Mouse (Mus musculus) limb, embryonic 13.5 days (tissue): ENCODE measurements around the gene Zc3h4. TPM values are rescaled to one million over a fixed set of nuclear protein-coding genes. Genes with fewer than 3 reads are reported as not detected.

Experiments
- ATAC-seq: fragments of 200-750 bp; cut with Nextera tagmentation; 2 replicates; pipeline ENCODE4 v1.8.0; 2017; ENCODE audit warnings: low read depth, moderate number of reproducible peaks, moderate TSS enrichment; ENCODE audit not compliant: low FRiP score
- H3K27ac ChIP-seq: fragments of 300-500 bp; sonication (generic); 2 replicates; pipeline ENCODE4 v1.5.1; 2015; ENCODE audit warnings: inconsistent platforms, mild to moderate bottlenecking, moderate library complexity
- H3K27me3 ChIP-seq: fragments of 300-500 bp; sonication (generic); 2 replicates; pipeline ENCODE4 v1.6.1; 2015; ENCODE audit warnings: mild to moderate bottlenecking, inconsistent platforms
- H3K36me3 ChIP-seq: fragments of 300-500 bp; sonication (generic); 2 replicates; pipeline ENCODE4 v1.6.1; 2015; ENCODE audit warnings: inconsistent platforms, mild to moderate bottlenecking, moderate library complexity
- H3K4me1 ChIP-seq: fragments of 300-500 bp; sonication (generic); 2 replicates; pipeline ENCODE4 v1.6.1; 2015; ENCODE audit warnings: inconsistent platforms
- H3K4me2 ChIP-seq: fragments of 300-500 bp; sonication (generic); replicated peaks from 2 replicates; pipeline ENCODE4 v1.6.1; 2015; ENCODE audit warnings: inconsistent platforms, mild to moderate bottlenecking, moderate library complexity
- H3K4me3 ChIP-seq: fragments of 300-500 bp; sonication (generic); 2 replicates; pipeline ENCODE4 v1.5.1; 2015; ENCODE audit warnings: moderate library complexity, mild to moderate bottlenecking, inconsistent platforms
- H3K9ac ChIP-seq: fragments of 300-500 bp; sonication (generic); 2 replicates; pipeline ENCODE4 v1.6.1; 2015; ENCODE audit warnings: mild to moderate bottlenecking, inconsistent platforms
- H3K9me3 ChIP-seq: fragments of 300-500 bp; sonication (generic); 2 replicates; pipeline ENCODE4 v1.6.1; 2016; ENCODE audit warnings: inconsistent platforms
- WGBS: fragments of 180-500 bp; shearing (Covaris S2); methylation state at CpG from one replicate; pipeline ENCODE4 v1.1.7; 2015; 5-methylcytosine and 5-hydroxymethylcytosine counted together
- polyA plus RNA-seq: library from polyadenylated mRNA; unstranded; fragments of >200 nt; fragmentation: Nextera tagmentation; extraction: Ambion mirVana; gene quantifications from 2 replicates; pipeline ENCODE4 v1.2.1, GENCODE M21; 2015

Gene Zc3h4
- polyA plus RNA-seq, 1 experiment from 2014 or later, result 18.5 TPM

- 94% methylated on average over 8 of the region's 8 CpGs for WGBS
- H3K4me2 ChIP-seq, result no peak overlapping the region
- no peak overlapping the region for H3K4me3 ChIP-seq
- no peaks in the 10 kb centered on the region for H3K9me3 ChIP-seq
- H3K36me3 ChIP-seq, result peaks cover 100% of the 10 kb centered on the region
- H3K9ac ChIP-seq, result no peak overlapping the region
- no peaks in the 10 kb centered on the region for H3K27me3 ChIP-seq
- no peak overlapping the region for H3K27ac ChIP-seq
- H3K4me1 ChIP-seq, result no peaks in the 10 kb centered on the region
- ATAC-seq, result no peak
These were observed 19.9 kb downstream of the Zc3h4 start for GRCm38 (mm10) chr7:16420493-16421118.

- Histone ChIP-seq H3K4me3 (no peak overlapping the region), H3K27ac (no peak overlapping the region), H3K36me3 (peaks cover 100% of the 10 kb centered on the region), H3K9me3 (no peaks in the 10 kb centered on the region), H3K4me2 (no peak overlapping the region), H3K9ac (0 out of 2 replicates have a peak overlapping the region, but pooled peaks have one; percentile 2), H3K4me1 (no peaks in the 10 kb centered on the region), H3K27me3 (no peaks in the 10 kb centered on the region)
- ATAC-seq, result no peak
- WGBS, result 91% methylated on average over 18 of the region's 18 CpGs
These were observed 21.6 kb downstream of the Zc3h4 start for GRCm38 (mm10) chr7:16422222-16422856.

GRCm38 (mm10) chr7:16423731-16424130 is 23.0 kb downstream of the Zc3h4 start:
- no peak overlapping the region for H3K9ac ChIP-seq
- no peaks in the 10 kb centered on the region for H3K4me1 ChIP-seq
- WGBS, result 93% methylated on average over 9 of the region's 9 CpGs
- no peaks in the 10 kb centered on the region for H3K9me3 ChIP-seq
- no peak for ATAC-seq
- H3K27ac ChIP-seq, result no peak overlapping the region
- peaks cover 100% of the 10 kb centered on the region for H3K36me3 ChIP-seq
- H3K27me3 ChIP-seq, result no peaks in the 10 kb centered on the region
- no peak overlapping the region for H3K4me3 ChIP-seq
- no peak overlapping the region for H3K4me2 ChIP-seq

GRCm38 (mm10) chr7:16425721-16426120 is 25.0 kb downstream of the Zc3h4 start:
- no peak for ATAC-seq
- no peaks in the 10 kb centered on the region for H3K4me1 ChIP-seq
- H3K4me2 ChIP-seq, result no peak overlapping the region
- H3K27me3 ChIP-seq, result no peaks in the 10 kb centered on the region
- H3K27ac ChIP-seq, result no peak overlapping the region
- no peak overlapping the region for H3K4me3 ChIP-seq
- H3K9ac ChIP-seq, result no peak overlapping the region
- 85% methylated on average over 10 of the region's 10 CpGs for WGBS
- peaks cover 100% of the 10 kb centered on the region for H3K36me3 ChIP-seq
- H3K9me3 ChIP-seq, result no peaks in the 10 kb centered on the region

GRCm38 (mm10) chr7:16426129-16426729 is 25.5 kb downstream of the Zc3h4 start:
- no peak overlapping the region for H3K4me2 ChIP-seq
- 0 out of 2 replicates have a peak, but pooled peaks have one; percentile 73 for ATAC-seq
- H3K27ac ChIP-seq, result no peak overlapping the region
- no peak overlapping the region for H3K9ac ChIP-seq
- H3K4me1 ChIP-seq, result no peaks in the 10 kb centered on the region
- peaks cover 100% of the 10 kb centered on the region for H3K36me3 ChIP-seq
- 64% methylated on average over 4 of the region's 4 CpGs for WGBS
- no peaks in the 10 kb centered on the region for H3K27me3 ChIP-seq
- H3K9me3 ChIP-seq, result no peaks in the 10 kb centered on the region
- no peak overlapping the region for H3K4me3 ChIP-seq

- Histone ChIP-seq H3K36me3 (peaks cover 88% of the 10 kb centered on the region), H3K4me3 (no peak overlapping the region), H3K4me2 (no peak overlapping the region), H3K4me1 (no peaks in the 10 kb centered on the region), H3K27me3 (no peaks in the 10 kb centered on the region), H3K9me3 (no peaks in the 10 kb centered on the region), H3K27ac (no peak overlapping the region), H3K9ac (no peak overlapping the region)
- 81% methylated on average over 3 of the region's 3 CpGs for WGBS
- no peak for ATAC-seq
These were observed 32.8 kb downstream of the Zc3h4 start for GRCm38 (mm10) chr7:16433352-16433971.

GRCm38 (mm10) chr7:16435088-16435487 is 34.4 kb downstream of the Zc3h4 start:
- Histone ChIP-seq H3K9me3 (no peaks in the 10 kb centered on the region), H3K36me3 (peaks cover 72% of the 10 kb centered on the region), H3K27ac (no peak overlapping the region), H3K9ac (no peak overlapping the region), H3K4me1 (no peaks in the 10 kb centered on the region), H3K4me2 (no peak overlapping the region), H3K4me3 (no peak overlapping the region), H3K27me3 (no peaks in the 10 kb centered on the region)
- WGBS, result 86% methylated on average over 9 of the region's 9 CpGs
- no peak for ATAC-seq

GRCm38 (mm10) chr7:16441241-16441640 is 40.5 kb downstream of the Zc3h4 start:
- H3K4me2 ChIP-seq, result no peak overlapping the region
- no peak overlapping the region for H3K27ac ChIP-seq
- H3K4me1 ChIP-seq, result no peaks in the 10 kb centered on the region
- H3K9me3 ChIP-seq, result no peaks in the 10 kb centered on the region
- H3K27me3 ChIP-seq, result no peaks in the 10 kb centered on the region
- peaks cover 10% of the 10 kb centered on the region for H3K36me3 ChIP-seq
- H3K9ac ChIP-seq, result no peak overlapping the region
- ATAC-seq, result no peak
- no peak overlapping the region for H3K4me3 ChIP-seq

GRCm38 (mm10) chr7:16451656-16452055 is 50.9 kb downstream of the Zc3h4 start:
- Histone ChIP-seq H3K9ac (no peak overlapping the region), H3K27ac (no peak overlapping the region)

GRCm38 (mm10) chr7:16452587-16453073 is 51.9 kb downstream of the Zc3h4 start, which contains the start of gene Tmem160:
Gene Tmem160, plus strand, starts transcription at chr7:16452779.
- H3K27ac ChIP-seq, result peak within 1 kb of the TSS; percentile 65; the same call in 1 of the 2 replicates

More at GRCm38 (mm10) chr7:16451656-16452055, 50.9 kb downstream of the Zc3h4 start:
- no peak overlapping the region for H3K4me3 ChIP-seq
- no peak for ATAC-seq
- H3K4me1 ChIP-seq, result peaks cover 8% of the 10 kb centered on the region
- peaks cover 15% of the 10 kb centered on the region; the same call in 1 of the 2 replicates for H3K36me3 ChIP-seq
- no peak overlapping the region for H3K4me2 ChIP-seq
- H3K27me3 ChIP-seq, result no peaks in the 10 kb centered on the region
- WGBS, result 85% methylated on average over 6 of the region's 6 CpGs
- H3K9me3 ChIP-seq, result no peaks in the 10 kb centered on the region

GRCm38 (mm10) chr7:16453118-16453711 is 52.5 kb downstream of the Zc3h4 start:
- no peaks in the 10 kb centered on the region for H3K27me3 ChIP-seq
- peaks cover 8% of the 10 kb centered on the region for H3K4me1 ChIP-seq
- under 1% methylated on average over 23 of the region's 23 CpGs for WGBS
- peak overlapping the region; percentile 90 for H3K4me2 ChIP-seq
- H3K4me3 ChIP-seq, result peak overlapping the region; percentile 78
- peak overlapping the region; percentile 65; the same call in 1 of the 2 replicates for H3K27ac ChIP-seq
- H3K9me3 ChIP-seq, result no peaks in the 10 kb centered on the region
- ATAC-seq, result peak; percentile 66
- peaks cover 15% of the 10 kb centered on the region; the same call in 1 of the 2 replicates for H3K36me3 ChIP-seq
- peak overlapping the region; percentile 79 for H3K9ac ChIP-seq

More at GRCm38 (mm10) chr7:16452587-16453073, 51.9 kb downstream of the Zc3h4 start, which contains the start of gene Tmem160:
- under 1% methylated on average over 30 of the region's 30 CpGs for WGBS
- H3K9me3 ChIP-seq, result no peaks in the 10 kb centered on the region
- peaks cover 15% of the 10 kb centered on the region; the same call in 1 of the 2 replicates for H3K36me3 ChIP-seq
- peaks cover 8% of the 10 kb centered on the region for H3K4me1 ChIP-seq
- no peaks in the 10 kb centered on the region for H3K27me3 ChIP-seq
- peak within 1 kb of the TSS; percentile 90 for H3K4me2 ChIP-seq
- H3K9ac ChIP-seq, result peak within 1 kb of the TSS; percentile 79
- ATAC-seq, result peak; percentile 99
- H3K4me3 ChIP-seq, result peak within 1 kb of the TSS; percentile 78
